Mouse (Mus musculus) lung, postnatal 14 days (tissue): ENCODE data around the gene Batf.

ENCODE experiments used
- DNase-seq: peaks from one replicate; pipeline ENCODE4 v3.0.0; 2021

Gene Batf

DNA sequence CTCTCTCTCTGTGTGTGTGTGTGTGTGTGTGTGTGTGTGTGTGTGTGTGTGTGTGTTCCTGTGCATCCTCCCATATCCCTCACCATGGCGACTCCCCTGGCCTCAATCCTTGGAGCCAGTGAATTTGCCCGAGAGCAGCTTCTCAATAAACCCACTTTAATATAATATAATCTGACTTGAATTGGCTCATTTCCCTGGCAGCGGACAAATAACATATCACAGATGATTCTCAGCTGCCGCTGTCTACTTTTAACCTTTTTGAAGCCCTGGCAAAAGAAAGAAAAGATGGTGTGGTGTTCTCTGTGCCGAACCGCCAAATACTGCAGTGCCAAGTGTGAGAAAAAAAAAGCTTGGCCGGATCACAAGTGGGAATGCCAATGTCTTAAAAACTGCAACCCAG is 41.7 kb downstream of the Batf start:
- DNase-seq: no peak

DNA sequence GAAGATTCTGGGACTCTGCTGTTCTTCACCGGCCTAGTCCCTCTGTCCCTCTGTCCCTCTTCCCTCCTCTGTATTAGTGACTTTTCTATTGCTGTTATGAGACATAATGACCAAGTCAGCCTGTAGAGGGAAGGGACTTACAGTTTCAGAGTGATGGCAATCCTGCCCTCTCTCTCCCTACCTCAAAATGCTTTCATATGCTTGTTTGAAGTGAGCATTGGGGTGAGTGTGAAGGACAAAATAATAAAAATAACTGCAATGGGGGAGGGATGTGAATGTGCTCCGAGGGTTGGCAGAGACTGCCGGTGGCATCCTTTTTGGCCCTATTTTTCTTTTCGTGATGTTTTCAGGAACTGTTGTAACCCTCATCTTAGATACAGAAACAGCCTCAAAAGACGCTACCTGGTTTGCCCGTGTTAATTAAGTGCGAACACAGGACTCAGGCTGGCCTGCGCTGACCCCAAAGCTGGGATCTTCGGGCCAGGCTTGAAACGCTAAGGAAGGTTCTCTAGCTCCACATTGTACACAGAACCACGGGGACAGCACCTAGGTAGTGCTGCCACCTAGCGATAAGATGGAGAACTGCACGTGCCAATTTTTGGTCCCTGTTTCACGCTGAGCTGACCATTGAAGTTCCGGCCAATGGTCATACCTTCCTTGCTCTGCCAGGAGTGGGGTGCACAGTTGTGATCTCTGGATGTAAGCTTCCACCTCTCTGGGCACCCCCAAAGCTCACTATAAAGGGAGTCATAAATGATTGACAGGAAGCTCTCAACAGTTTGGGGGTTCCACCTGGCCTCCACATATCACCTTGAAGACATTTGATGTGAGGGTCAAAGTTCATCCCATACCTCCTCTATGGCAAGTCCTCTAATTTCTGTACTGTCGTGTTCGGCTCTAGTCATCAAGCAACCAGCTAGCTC is 42.8 kb downstream of the Batf start:
- peak; percentile 81 for DNase-seq

DNA sequence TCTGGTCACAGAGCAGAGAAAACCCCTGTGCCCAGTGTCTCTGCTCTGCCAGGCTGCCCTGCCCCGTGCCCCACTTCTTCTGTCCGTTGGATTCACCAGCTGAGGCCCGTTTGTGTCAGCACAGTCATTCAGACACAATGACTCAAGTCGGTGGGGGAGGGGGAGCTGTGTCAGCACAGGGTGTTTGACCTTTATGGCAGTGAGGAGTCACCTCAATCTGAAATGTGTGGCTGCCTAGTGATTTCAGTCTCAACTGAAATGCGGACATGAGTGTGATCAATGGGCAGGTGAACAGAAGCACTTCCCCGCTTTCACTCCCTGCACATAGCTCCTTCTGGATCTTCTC is 43.4 kb downstream of the Batf start:
- no peak for DNase-seq

DNA sequence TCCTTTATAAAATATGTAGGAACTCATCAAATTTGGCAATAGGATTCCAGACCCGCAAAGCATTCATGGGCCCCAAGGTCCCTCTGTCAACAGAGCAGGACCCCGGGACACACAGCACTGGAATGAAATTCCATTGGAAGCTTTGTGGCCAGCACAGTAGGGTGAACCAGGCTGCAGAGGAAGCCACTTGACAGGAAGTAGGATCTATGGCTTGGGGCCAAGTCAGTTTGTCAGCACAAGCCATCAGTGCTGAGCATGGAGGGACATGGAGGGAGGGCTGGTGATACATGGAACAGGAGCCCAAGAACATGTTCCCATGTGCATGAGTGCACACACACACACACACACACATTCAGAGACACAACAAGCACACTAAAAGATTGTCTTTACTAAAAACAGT is 49.7 kb downstream of the Batf start:
- peak; percentile 46 for DNase-seq

DNA sequence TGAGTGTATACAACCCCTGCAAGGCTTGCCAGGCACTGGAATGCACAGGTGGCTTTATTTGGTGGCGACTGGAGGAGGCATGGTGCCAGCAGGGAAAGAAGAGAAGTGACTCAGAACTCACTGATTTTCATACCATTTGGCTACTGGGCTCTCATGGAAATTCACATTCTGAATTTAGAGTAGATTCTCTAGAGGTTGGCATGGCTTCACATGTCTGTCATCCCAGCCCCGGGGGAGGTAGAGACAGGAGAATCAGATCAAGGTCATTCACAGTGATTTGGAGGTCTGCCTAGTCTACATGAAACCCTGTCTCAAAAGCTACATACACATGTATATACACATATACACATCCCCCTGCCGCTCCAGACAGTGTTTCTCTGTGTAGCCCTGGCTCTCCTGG is 50.5 kb downstream of the Batf start:
- DNase-seq: no peak

DNA sequence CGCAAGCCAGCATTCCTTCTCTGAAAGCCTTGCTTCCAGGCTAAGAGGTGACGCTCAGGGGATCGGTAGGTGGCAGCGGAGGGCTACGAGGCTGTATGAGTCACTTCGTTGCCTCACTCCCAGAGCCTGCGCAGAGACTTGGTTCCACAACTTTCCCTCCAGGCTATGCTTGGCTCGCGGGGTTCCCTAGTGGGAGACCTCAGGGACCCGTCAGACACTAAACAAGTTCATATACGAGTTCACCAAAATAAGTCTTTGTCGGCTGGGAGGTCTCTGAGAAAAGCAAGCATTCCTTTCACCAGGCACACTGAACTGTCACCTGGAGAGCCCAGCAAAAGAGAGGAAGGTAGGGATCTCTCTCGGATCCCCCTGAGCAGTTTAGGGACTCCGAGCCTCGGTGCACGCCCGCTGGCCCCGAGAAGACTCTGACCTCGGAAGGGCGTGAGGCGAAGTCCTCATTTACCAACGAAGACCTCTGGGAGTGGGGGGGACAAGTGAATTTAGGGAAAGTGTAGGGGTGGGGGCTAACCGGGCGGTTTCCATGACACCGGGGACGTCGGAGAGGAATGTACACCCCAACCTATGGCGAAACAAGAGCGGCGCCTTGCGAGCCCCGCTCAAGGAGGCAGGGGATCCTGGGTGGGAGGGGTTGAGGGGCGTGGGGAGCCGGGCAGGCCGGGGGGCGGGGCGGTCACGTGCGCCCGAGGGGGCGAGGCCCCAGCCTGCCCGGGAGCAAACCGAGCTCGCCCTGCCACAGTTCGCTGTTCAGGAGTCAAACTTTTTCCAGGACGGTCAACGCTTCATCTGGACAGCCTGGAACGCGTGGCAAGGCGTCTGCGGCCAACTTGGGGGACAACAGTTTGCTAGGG is 59.6 kb downstream of the Batf start, which contains the start of gene Flvcr2:
Gene Flvcr2, plus strand, starts transcription at position 713 of the 869 bp plus-strand sequence.
- DNase-seq: peak; percentile 86

DNA sequence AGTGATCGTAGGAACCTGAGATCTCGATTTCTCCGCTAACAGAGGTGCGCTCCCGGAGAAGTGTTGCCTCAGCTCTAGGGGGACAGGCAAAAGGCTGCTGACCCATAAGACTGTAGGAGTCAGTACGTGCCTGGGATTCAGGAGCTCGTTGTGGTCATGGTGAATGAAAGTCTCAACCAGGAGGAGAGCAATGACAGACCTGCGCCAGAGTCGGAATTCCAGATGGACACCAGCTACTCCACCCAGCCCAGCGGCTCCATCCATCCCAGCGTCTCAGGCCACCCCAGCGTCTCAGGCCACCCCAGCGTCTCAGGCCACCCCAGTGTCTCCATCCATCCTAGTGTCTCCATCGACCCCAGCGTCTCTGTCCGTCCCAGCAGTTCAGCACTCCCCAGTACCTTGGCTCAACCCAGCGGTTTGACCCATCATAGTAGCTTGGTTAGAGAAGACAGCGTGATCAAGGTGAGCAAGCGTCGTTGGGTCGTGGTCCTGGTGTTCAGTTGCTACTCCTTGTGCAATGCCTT is 60.3 kb downstream of the Batf start:
- DNase-seq: no peak

DNA sequence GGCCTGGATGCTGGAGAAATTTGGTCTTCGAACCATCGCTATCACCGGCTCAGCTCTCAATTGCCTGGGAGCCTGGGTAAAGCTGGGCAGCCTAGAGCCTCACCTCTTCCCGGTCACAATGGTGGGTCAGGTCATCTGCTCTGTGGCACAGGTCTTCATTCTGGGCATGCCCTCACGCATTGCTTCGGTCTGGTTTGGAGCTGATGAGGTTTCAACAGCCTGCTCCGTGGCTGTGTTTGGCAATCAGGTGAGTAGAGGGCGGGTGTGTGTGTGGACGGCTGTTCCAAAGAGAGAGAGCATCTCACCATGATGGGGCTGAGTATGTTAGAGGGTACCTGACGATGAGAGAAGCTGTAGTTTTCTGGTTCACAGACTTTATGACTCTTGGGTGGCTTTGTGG is 60.9 kb downstream of the Batf start:
- no peak for DNase-seq

DNA sequence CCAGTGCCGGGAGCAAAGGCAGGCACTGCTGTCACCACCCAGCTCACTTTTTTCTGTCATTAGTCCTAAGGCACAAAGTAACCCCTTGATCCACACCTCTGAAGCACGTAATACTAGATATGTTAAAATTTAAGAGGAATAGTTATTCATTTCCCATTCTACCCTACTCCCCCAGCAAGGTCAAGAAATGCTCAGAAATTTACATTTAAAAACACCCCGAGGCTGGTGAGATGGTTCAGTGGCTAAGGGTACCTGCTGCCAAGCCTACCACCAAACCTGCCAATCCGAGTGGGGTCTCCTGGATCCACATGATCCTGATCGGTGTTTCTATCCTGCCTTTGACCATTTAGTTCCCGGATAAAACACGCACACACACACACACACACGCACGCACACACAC is 63.4 kb downstream of the Batf start:
- DNase-seq: no peak

DNA sequence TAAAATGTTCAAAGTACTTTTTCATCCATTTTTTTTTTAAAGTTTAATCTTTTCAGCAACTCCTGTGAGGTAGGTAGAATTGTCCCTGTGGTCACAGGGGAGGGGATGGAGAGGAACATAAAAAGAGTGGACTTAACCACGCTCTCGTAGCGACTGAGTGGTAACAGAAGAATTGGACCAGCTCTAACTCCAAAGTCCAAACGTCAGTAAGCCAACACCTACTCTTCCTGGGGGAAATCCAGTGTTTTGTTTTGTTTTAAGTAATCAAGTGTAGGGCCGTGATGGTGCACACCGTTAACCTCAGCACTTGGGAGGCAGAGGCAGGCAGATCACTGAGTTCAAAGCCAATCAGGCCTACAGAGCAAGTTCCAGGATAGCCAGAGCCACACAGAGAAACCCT is 65.6 kb downstream of the Batf start:
- no peak for DNase-seq

DNA sequence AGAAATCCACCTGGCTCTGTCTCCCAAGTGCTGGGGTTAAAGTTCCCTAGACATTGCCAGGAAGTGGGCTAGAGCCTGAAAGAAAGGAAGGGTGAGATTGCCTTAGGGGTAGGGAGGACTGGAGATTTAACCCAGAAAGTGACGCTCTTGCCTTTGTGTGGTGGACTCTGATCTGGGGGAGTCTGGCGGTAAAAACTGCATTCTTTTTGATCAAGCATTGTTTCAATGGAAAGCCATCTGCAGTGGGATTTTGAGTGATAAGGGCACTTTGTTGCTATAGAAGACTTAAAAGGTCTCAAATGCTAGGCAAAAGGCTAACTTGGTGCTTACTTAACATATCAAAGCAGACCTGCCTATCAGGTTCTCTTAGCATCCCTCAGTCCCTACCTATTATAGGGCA is 66.8 kb downstream of the Batf start:
- no peak for DNase-seq

DNA sequence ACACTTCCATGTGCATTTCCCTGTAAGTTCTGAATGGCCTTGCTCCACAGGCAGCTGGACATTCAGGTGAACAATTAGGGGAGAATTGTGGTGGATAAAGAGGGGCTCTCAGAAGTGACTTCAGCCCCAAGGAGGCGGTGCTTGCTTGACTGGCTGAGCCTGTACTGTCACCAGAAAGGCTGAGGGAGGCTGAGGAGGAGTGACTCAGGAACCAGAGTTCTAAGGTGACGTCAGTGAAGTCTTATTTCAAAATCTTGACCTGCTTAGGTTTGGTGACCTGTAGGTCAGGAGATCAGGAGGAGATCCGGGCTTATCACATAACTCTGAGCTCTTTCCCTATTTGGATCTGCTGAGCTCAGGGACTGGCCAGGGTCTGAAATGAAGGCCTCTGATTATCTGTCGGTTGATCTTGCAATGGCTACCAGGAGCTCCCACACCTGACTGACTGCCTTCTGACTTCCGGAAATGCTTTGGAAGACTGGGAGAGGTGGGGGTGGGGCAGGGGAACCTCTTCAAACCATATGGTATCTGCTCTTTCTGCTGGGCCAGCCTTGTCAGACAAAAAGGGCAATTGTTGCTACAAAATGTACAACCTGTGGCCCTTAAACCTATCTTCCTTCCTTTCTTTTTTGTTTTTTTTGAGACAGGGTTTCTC is 68.3 kb downstream of the Batf start:
- DNase-seq: no peak

DNA sequence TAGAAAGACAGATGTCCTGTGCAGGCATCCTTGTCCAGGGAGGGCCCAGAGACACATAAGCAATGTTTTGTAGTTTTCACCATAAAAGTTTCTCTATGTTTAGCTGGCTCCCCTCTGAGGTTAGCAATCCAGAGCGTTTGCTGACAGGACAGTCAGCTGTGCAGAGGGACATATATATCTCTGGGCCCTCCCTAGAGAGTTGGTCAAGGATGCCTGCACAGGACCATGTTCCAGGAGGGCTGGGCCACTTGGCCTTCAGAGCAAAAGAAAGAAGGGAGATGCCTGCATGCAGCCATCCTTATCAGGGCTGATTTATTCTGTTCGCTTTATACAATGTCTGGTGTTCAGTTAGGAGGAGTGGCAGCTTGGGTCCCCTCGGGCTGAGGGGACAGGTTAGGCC is 70.0 kb downstream of the Batf start:
- DNase-seq: no peak

DNA sequence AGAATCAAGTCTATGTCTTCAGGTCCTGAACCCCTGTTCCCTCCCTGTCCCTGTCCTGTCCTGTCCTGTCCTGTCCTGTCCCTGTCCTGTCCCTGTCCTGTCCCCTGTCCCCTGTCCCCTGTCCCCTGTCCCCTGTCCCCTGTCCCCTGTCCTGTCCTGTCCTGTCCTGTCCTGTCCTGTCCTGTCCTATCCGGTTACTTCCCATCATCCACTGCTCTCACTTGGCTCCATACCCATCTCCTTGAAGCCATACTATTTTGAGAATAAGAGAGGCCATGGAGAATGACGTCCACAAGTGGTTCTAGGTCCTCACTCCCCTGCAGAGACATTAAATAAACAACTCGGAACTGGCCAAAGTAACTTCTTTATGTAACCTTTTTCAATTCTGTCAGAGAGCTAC is 70.6 kb downstream of the Batf start:
- no peak for DNase-seq
